Mouse (Mus musculus) left cerebral cortex, postnatal 4 days (tissue): Measurements from ENCODE around the gene Gm973. TPM values are rescaled to one million over a fixed set of nuclear protein-coding genes. Genes with fewer than 3 reads are reported as not detected.

Experiments
- DNase-seq: peaks from one replicate; pipeline ENCODE4 v3.0.0-alpha.2; 2022
- intact Hi-C: fragments of 180-260 bp; cut with DNase I; formaldehyde crosslinking; loops from one replicate; pipeline ENCODE4 v1.15.1; 2025
- total RNA-seq, 2 experiments: library from RNA; stranded (reverse); gene quantifications; 2 replicates each; pipeline ENCODE4 v1.2.3; 2021

The Gm973 gene
- total RNA-seq, 2 experiments from 2014 or later, result 6.1 to 6.7 TPM

- no peak for DNase-seq
- intact Hi-C loops, result no loop called here
Measured at GRCm38 (mm10) chr1:59540537-59541148, 24.6 kb downstream of the Gm973 start.

DNA sequence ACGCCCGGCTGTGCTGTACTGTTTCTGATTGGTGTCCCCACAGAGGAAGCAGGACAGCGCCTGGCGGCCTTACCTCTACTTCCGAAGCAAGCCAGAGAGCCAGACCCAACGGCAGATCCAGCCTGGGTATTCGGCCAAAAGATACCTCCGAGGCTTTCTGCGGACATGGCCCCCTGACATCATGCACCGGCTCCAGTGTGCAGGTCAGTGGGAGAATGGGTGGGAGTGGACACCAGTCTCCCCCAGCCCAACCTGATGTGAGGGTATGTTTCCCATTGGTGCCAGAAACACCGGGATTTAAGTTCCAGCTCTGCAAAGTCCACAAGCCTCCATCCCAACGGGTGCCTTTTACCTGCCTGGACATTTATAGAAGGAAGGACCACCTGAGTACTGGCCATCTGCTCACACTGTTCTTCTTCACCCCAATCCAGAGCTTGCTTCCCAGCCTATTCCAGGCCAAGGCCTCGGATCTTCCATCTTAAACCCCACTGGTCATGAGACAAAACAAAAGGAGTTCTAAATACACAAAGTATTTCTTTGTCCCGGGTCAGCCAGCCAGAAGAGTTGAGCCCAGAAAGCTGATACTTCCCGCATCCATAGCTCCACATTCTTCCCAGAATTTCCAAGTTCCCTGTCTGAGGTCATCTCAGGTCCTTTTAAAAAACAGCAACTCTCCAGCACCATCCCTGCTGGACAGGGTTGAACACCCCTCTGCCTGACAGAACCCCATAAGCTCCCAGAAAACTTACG, 25.4 kb downstream of the Gm973 start:
- intact Hi-C loops, result no loop called here
- no peak for DNase-seq

DNA sequence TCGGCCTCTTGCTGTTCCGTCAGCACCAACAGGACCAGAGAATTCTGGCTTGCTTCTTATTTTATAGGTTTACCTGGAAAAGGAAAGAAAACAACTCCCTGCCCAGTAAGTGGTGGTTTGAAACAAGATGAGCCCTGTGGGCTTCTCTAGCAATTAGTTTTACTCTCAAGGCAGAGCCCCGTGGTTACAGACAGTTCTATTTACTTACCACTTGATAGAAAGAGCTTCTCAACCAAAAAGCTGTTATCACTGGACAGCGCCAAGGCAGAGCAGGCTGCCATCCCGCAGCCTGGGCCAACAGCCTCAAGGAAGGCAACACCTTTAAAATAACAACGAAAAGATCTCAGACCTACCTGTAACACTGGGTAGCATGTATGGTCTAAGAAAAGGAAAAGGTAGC, 26.2 kb downstream of the Gm973 start:
- intact Hi-C loops, result no loop called here
- DNase-seq, result no peak

GRCm38 (mm10) chr1:59543911-59544310, 27.8 kb downstream of the Gm973 start:
- intact Hi-C loops, result no loop called here
- no peak for DNase-seq

DNA sequence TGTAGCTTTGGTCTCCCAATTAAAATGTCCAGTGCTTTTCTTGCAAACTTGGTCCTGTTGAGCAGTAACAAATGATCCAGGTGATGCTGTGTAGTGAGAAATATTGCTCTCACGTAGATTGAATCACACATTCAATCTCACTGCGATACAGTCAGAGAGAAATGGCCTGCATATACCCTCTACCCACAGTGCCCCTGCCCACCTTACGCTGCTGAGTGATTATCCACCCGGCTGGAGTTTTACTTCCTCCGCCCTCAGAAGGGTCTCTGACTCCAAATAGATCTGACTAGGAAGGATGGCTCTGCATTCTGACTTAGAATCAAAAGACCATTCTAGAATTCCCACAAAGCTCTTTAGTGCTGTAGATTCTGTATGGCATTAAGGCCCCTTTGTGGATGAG, 32.4 kb downstream of the Gm973 start:
- intact Hi-C loops, result no loop called here
- no peak for DNase-seq

DNA sequence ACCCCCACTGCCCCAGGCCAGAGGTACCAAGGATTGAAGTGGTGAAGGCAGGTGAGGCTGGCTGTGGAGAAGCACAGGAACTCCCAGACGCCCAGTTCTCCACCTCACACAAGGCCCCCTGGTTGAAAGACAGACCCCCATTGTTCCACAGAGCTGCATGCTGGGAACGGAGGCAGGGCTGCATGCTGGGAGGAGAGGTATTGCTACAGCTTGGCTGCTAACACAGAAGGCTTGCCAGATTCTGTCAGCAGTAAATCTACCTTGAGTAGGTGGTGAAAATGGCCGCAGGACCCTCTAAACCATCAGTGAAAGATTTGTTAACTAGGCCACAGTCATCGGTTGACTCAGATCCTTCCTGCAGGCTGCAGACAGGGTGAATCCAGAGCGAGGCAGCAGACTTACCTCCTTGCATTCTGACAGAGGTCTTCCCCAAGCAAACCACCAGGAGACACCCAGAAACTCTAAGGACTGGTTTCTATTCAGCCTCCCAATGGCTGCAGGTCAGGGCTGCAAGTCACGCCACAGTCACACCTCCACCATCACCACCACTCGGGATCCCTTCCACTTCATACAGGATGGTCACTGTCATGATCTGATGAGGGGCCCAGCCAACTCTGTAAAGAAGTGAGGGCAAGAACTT, 33.1 kb downstream of the Gm973 start:
- intact Hi-C loops, result no loop called here

GRCm38 (mm10) chr1:59550227-59550626, 34.2 kb downstream of the Gm973 start:
- intact Hi-C loops, result no loop called here

More for the DNA sequence above, 33.1 kb downstream of the Gm973 start:
- no peak for DNase-seq

GRCm38 (mm10) chr1:59550996-59551395, 34.9 kb downstream of the Gm973 start:
- no peak for DNase-seq
- intact Hi-C loops, result no loop called here

More at GRCm38 (mm10) chr1:59550227-59550626, 34.2 kb downstream of the Gm973 start:
- no peak for DNase-seq

GRCm38 (mm10) chr1:59553708-59554107, 37.6 kb downstream of the Gm973 start:
- intact Hi-C loops, result no loop called here

DNA sequence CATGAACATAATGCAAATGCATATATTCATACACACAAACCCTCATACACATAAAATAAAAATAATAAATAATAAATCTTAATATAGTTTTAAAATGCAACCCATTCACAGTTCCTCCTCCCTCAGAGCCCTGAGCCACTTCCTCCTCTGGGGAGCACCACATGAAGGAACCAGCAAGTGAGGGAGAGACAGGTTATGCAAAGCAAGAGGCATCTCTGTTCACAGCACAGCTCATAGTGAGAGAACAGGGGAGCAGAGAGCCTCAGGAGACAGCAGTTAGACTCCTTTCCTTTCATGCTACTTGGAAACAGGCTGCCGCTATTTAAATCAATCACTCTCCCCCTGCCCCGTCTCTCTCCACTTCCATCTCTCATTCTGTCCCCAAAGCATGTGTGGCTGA, 47.5 kb downstream of the Gm973 start:
- no peak for DNase-seq
- intact Hi-C loops, result no loop called here

More at GRCm38 (mm10) chr1:59553708-59554107, 37.6 kb downstream of the Gm973 start:
- DNase-seq, result no peak

- no peak for DNase-seq
- intact Hi-C loops, result no loop called here
Measured at GRCm38 (mm10) chr1:59565804-59566203, 49.7 kb downstream of the Gm973 start.

- no peak for DNase-seq
- intact Hi-C loops, result no loop called here
Measured at GRCm38 (mm10) chr1:59566281-59566680, 50.2 kb downstream of the Gm973 start.

GRCm38 (mm10) chr1:59566926-59567325, 50.9 kb downstream of the Gm973 start:
- DNase-seq, result peak; percentile 34
- intact Hi-C loops, result no loop called here

DNA sequence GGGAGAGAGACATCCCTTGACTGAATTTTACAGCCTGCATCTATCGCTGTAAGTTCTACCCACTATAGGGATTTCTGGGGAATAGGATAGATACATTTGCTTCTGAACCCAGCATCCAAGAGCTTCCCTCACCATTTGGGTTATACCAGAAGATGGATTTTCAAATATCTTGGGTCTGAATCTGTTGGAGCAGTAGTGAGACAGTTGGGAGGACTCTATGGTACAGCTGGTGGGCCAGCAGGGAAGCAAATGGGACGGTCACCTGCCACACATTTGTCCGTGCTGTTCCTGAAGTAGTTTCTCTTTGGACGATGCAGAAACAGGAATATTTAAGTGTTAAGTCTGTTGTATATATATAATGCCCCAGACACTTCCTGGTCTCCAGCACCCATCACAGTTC, 51.5 kb downstream of the Gm973 start:
- no peak for DNase-seq
- intact Hi-C loops, result no loop called here

DNA sequence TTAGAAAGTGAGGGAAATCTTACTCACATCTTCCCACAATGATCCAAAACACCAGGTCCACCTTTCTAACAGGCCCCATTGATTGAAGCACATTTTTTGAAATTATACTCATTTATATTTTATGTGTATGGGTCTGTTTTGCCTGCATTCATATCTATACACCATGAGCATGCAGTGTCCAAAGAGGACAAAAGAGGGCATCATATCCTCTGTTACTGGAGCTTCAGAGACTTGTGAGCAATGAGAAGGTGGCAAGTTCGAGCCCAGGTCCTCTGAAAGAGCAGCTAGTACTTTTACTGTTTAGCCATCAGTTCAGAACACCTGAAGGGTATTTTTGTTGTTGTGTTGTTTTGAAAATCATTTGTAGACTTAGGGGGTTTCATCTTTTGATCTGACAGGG, 52.2 kb downstream of the Gm973 start:
- DNase-seq, result no peak
- intact Hi-C loops, result no loop called here

GRCm38 (mm10) chr1:59569301-59569700, 53.2 kb downstream of the Gm973 start:
- DNase-seq, result no peak
- intact Hi-C loops, result no loop called here

- no peak for DNase-seq
- intact Hi-C loops, result no loop called here
Measured at GRCm38 (mm10) chr1:59570767-59571166, 54.7 kb downstream of the Gm973 start.

GRCm38 (mm10) chr1:59571502-59571901, 55.4 kb downstream of the Gm973 start:
- intact Hi-C loops, result no loop called here
- DNase-seq, result no peak

DNA sequence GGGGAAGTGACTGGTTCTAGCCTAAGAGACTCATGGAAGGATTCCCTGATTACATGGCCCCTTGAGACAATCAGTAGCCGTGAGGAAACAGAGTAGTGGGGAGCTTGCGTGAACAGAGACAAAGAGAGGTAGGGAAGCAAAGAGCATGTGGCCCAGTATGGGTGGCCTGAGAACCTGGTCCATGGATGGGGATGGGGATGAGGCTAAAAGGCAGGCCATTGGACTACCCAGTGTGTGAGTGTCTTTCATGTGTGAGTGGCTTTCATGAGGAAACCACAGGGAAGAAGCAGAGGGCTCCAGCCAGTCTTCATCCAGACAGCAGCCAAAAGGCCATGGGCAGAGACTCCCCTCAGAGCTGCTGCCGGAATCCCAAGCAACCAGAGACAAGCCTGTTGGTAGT, 57.8 kb downstream of the Gm973 start:
- intact Hi-C loops, result no loop called here
- DNase-seq, result no peak

DNA sequence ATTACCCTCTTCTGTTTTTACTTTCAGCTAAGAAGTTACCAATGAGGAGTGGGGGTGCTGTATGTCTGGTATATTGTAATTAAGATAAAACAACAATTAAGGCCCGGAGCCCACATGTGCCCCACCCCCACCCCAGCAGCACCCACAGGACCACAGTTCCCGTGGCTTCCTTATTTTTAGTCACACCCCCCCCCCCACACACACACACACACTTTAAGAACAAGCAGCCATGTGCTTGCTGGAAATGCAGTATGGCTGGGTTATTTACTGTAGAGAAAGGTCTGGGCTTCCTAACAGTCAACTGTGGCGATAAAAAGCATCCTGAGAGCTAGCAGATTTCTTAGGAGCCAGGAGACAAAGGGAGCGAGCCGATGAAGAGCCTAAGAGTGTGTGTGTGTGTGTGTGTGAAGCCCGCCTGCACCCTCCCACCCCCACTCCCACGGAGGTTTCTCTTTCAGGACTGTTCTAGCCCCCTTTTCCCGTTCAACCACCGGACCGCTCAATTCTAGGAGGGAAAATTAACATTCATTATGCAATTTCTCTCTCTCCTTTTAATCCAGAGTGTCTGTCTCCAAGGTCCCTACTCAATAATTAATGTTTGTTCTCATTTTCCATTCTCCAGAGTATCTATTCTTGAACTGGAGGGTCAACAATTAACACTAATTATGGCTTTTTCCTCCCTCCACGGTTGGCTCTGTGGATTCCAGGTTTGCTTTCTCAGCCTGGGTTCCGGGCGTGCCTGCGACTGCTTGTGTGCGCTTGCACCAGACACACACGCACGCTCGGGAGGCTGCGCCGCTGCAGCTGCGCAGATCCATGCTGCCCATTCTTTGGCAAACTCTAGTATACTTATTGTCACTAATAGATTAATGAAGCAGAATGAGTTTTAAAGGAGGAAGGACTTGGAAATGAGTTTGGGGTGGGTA, 58.5 kb downstream of the Gm973 start:
- no peak for DNase-seq
- intact Hi-C loops, result no loop called here

DNA sequence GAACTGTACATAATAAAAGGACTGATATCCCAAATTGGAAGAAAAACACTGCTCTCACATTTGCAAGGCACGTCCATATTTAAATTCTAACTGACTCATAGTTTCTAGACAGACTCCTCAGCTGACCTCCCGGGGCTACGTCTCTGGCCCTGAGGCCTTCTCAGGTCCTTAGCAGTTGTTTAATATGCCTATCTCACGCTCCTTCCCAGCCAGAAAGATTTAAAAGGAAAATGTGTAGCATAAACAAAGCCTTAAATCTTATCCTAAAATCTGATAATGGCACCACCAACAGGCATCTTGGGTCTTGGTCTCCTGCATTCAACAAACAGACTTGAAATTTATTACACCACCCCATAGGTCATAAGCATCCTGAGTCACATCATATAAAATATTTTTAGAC, 62.7 kb downstream of the Gm973 start:
- intact Hi-C loops, result no loop called here
- no peak for DNase-seq
